Comparison of ENCODE assay signal across 8 mouse cellular contexts in the genomic region with DNA sequence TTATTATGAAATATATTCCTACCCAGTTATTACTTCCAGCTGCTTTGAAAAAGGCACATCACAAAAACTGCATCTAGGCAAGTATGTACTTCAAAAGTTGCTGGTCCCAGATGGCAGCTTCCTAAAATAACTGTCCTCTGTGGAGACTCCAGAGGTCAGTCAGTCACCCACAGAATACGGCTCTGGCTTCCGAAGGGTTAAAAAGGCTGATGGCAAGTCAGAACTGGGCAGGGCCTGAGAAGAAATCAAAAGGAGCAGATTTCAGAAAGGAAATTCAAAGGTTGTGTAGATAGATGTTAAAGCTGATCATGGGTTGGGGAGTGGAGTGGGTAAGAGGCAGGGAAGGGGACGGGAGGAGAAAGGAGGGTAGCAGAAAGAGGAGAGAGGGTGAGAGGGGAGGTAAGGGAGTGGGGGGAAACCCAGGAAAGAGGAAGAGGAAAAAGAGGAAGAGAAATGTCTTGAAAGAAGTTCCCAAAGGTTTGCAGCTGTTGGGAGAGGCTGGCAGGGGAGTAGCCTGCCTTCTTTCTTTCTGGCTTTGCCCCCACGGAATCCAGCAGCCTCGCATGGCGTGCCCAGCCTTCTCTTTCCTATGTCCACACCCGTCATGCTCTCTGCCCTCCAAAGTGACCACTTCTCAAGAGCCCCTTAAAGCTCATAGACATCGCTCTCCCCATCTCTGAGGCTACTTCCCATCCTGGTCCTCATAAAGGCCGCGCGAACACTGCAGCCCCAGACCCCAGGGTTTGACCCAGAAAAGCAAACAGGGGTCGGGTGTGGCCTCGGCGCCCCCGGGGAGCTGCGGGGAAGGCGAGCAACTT. TPM values are rescaled to one million over a fixed set of nuclear protein-coding genes. Genes with fewer than 3 reads are reported as not detected.
A peak's percentile ranks its signal among the peaks of the same experiment; 100 is the strongest.
DNase-seq lines count a peak whose midpoint lies in the region; ATAC-seq and TF ChIP-seq lines count a peak whose summit lies in the region.

No protein-coding gene starts in this region.

- H3K36me3 ChIP-seq in thymus, adult 2 months (ENCODE audit: control insufficient read depth, insufficient read depth, low read length), result no peaks in the 10 kb centered on the region
- no peaks in the 10 kb centered on the region for H3K36me3 ChIP-seq in liver, embryonic 12.5 days

- H3K4me1 ChIP-seq in cerebellum, adult 2 months (ENCODE audit: control insufficient read depth, insufficient read depth, low read length), result peaks cover 4% of the 10 kb centered on the region; the same call in 1 of the 2 replicates
- H3K4me1 ChIP-seq in thymus, adult 2 months (replicated peaks; ENCODE audit: control insufficient read depth, insufficient read depth, low read length), result peaks cover 12% of the 10 kb centered on the region
- peaks cover 3% of the 10 kb centered on the region for H3K4me1 ChIP-seq in liver, embryonic 12.5 days

- WGBS in cerebellum, adult 2 months, result 8% methylated on average over 17 of the region's 17 CpGs
- WGBS in thymus, adult 2 months, result 18% methylated on average over 17 of the region's 17 CpGs
- 6% methylated on average over 17 of the region's 17 CpGs for WGBS in liver, embryonic 12.5 days (ENCODE audit: insufficient replicate concordance)

- H3K9me3 ChIP-seq in liver, embryonic 12.5 days (replicated peaks), result no peaks in the 10 kb centered on the region

- H3K27me3 ChIP-seq in cerebellum, adult 2 months (ENCODE audit: control insufficient read depth, insufficient read depth, low read length), result no peaks in the 10 kb centered on the region
- H3K27me3 ChIP-seq in thymus, adult 2 months (ENCODE audit: control insufficient read depth, insufficient read depth, low read length), result peaks cover 17% of the 10 kb centered on the region
- peaks cover 46% of the 10 kb centered on the region for H3K27me3 ChIP-seq in liver, embryonic 12.5 days (replicated peaks)

- peak overlapping the region; percentile 48; the same call in 1 of the 2 replicates for H3K9ac ChIP-seq in liver, embryonic 12.5 days

- H3K27ac ChIP-seq in cerebellum, adult 2 months (ENCODE audit: insufficient read depth, low read length), result peak overlapping the region; percentile 56
- H3K27ac ChIP-seq in thymus, adult 2 months (ENCODE audit: control insufficient read depth, insufficient read depth, low read length), result no peak overlapping the region
- H3K27ac ChIP-seq in liver, embryonic 12.5 days, result no peak overlapping the region

- no peak for TF ChIP-seq CTCF in cerebellum, adult 2 months (IDR thresholded peaks at IDR 0.05; ENCODE audit: borderline replicate concordance, insufficient read depth, low read depth, low read length)
- no peak for TF ChIP-seq CTCF in thymus, adult 2 months (IDR thresholded peaks at IDR 0.05; ENCODE audit: borderline replicate concordance, control insufficient read depth, extremely low read depth, insufficient read depth, low read length, poor library complexity)

- no peak for DNase-seq in cerebellum, adult 2 months
- DNase-seq in cerebellum, adult 18-20 months, result no peak
- DNase-seq in thymus, adult 2 months, result no peak
- no peak for DNase-seq in thymus, postnatal 10 days (ENCODE audit: low spot score in 2 of 2)
- DNase-seq in right cerebral cortex, adult 18-20 months, result no peak
- DNase-seq in thymus, postnatal 4 days, result no peak
- no peak for DNase-seq in natural killer cell, adult 2 months (ENCODE audit: low spot score in 2 of 2)

- ATAC-seq in liver, embryonic 12.5 days, result no peak

- H3K4me3 ChIP-seq in cerebellum, adult 2 months (replicated peaks; ENCODE audit: insufficient read depth, low read depth, low read length), result peak overlapping the region; percentile 95
- H3K4me3 ChIP-seq in thymus, adult 2 months (ENCODE audit: control insufficient read depth, insufficient read depth, low read length), result peak overlapping the region; percentile 20
- peak overlapping the region; percentile 58 for H3K4me3 ChIP-seq in liver, embryonic 12.5 days

- peak overlapping the region; percentile 76 for H3K4me2 ChIP-seq in liver, embryonic 12.5 days

- no peak for TF ChIP-seq POLR2A in cerebellum, adult 2 months (IDR thresholded peaks at IDR 0.05; ENCODE audit: borderline replicate concordance, insufficient read depth, low read length)
- TF ChIP-seq POLR2A in thymus, adult 2 months (IDR thresholded peaks at IDR 0.05; ENCODE audit: control insufficient read depth, extremely low read depth, insufficient read depth, low read length, poor library complexity), result no peak

RNA-seq across cellular contexts. Expression of a gene that starts 0.5 kb away (rescaled TPM):
- polyA plus RNA-seq in cerebellum, adult 2 months (2012; rRNA removed), result 114 and 132 TPM in 2 replicates
- polyA plus RNA-seq in thymus, adult 2 months (2012; rRNA removed), result 10.5 and 18.7 TPM in 2 replicates
- 6.3 and 6.9 TPM in 2 replicates for polyA plus RNA-seq in liver, embryonic 12.5 days (2016; fragmentation: Nextera tagmentation; extraction: Ambion mirVana)

RNA-seq across cellular contexts. Expression of a gene that starts 23.8 kb away (rescaled TPM):
- 43.8 and 44.0 TPM in 2 replicates for polyA plus RNA-seq in cerebellum, adult 2 months (2012; rRNA removed)
- 22.3 and 26.8 TPM in 2 replicates for polyA plus RNA-seq in thymus, adult 2 months (2012; rRNA removed)
- 19.2 and 21.5 TPM in 2 replicates for polyA plus RNA-seq in liver, embryonic 12.5 days (2016; fragmentation: Nextera tagmentation; extraction: Ambion mirVana)

Comparison
In these comparisons a context has a peak if more than half of its experiments do, and no peak if none do; other contexts are left out.
1. H3K4me3 ChIP-seq: peak in every context shown above with its lines; median percentile 95 in cerebellum, adult 2 months; 58 in liver, embryonic 12.5 days; 20 in thymus, adult 2 months.